Mouse (Mus musculus): ENCODE measurements around the gene Pctp. TPM values are rescaled to one million over a fixed set of nuclear protein-coding genes. Genes with fewer than 3 reads are reported as not detected.

Pctp gene
- polyA plus RNA-seq, 1 experiment from 2014 or later, result 1.4 TPM

- no peak overlapping the region for H3K4me2 ChIP-seq (replicated peaks)
- no peaks in the 10 kb centered on the region for H3K27me3 ChIP-seq
- no peaks in the 10 kb centered on the region for H3K9me3 ChIP-seq
- H3K9ac ChIP-seq (replicated peaks), result no peak overlapping the region
- no peaks in the 10 kb centered on the region for H3K4me1 ChIP-seq
- ATAC-seq (replicated peaks), result no peak
- no peak overlapping the region for H3K27ac ChIP-seq (replicated peaks)
- no peak overlapping the region for H3K4me3 ChIP-seq
- no peaks in the 10 kb centered on the region for H3K36me3 ChIP-seq
- 88% methylated on average over 3 of the region's 3 CpGs for WGBS
Observed at GRCm38 (mm10) chr11:89950691-89951270, 51.9 kb downstream of the Pctp start.

- no peak overlapping the region for H3K4me2 ChIP-seq (replicated peaks)
- no peak overlapping the region for H3K27ac ChIP-seq (replicated peaks)
- H3K9me3 ChIP-seq, result no peaks in the 10 kb centered on the region
- 85% methylated on average over 4 of the region's 4 CpGs for WGBS
- no peak overlapping the region for H3K4me3 ChIP-seq
- H3K36me3 ChIP-seq, result no peaks in the 10 kb centered on the region
- no peak for ATAC-seq (replicated peaks)
- H3K27me3 ChIP-seq, result no peaks in the 10 kb centered on the region
- no peak overlapping the region for H3K9ac ChIP-seq (replicated peaks)
- H3K4me1 ChIP-seq, result no peaks in the 10 kb centered on the region
Observed at GRCm38 (mm10) chr11:89947806-89948205, 54.9 kb downstream of the Pctp start.

GRCm38 (mm10) chr11:89945159-89945558 lies 57.5 kb downstream of the Pctp start:
- 81% methylated on average over 8 of the region's 8 CpGs for WGBS
- no peaks in the 10 kb centered on the region for H3K4me1 ChIP-seq
- H3K36me3 ChIP-seq, result no peaks in the 10 kb centered on the region
- no peak overlapping the region for H3K4me3 ChIP-seq
- H3K9ac ChIP-seq (replicated peaks), result no peak overlapping the region
- H3K4me2 ChIP-seq (replicated peaks), result no peak overlapping the region
- no peak overlapping the region for H3K27ac ChIP-seq (replicated peaks)
- no peaks in the 10 kb centered on the region for H3K27me3 ChIP-seq
- no peak for ATAC-seq (replicated peaks)
- H3K9me3 ChIP-seq, result no peaks in the 10 kb centered on the region

- no peak overlapping the region for H3K4me3 ChIP-seq
- H3K27ac ChIP-seq (replicated peaks), result no peak overlapping the region
- H3K27me3 ChIP-seq, result 0 out of 2 replicates have a peak, but pooled peaks cover 3% of the 10 kb centered on the region
- no peak overlapping the region for H3K4me2 ChIP-seq (replicated peaks)
- 41% methylated on average over 7 of the region's 7 CpGs for WGBS
- H3K4me1 ChIP-seq, result peaks cover 6% of the 10 kb centered on the region
- no peaks in the 10 kb centered on the region for H3K9me3 ChIP-seq
- ATAC-seq (replicated peaks), result no peak
- no peak overlapping the region for H3K9ac ChIP-seq (replicated peaks)
- H3K36me3 ChIP-seq, result no peaks in the 10 kb centered on the region
Observed at GRCm38 (mm10) chr11:89937241-89937640, 65.5 kb downstream of the Pctp start.

Other genes with a start within 250 kb of the Pctp start
- 4.2 and 4.6 TPM in 2 replicates for gene Ankfn1, start 225.2 kb downstream of the Pctp start, polyA plus RNA-seq (2015; fragmentation: Nextera tagmentation; extraction: Ambion mirVana)
- gene Tmem100, start 27.5 kb upstream of the Pctp start, polyA plus RNA-seq (2015; fragmentation: Nextera tagmentation; extraction: Ambion mirVana), result 5.3 and 5.7 TPM in 2 replicates
- gene Gm45716, start 184.8 kb upstream of the Pctp start, polyA plus RNA-seq (2015; fragmentation: Nextera tagmentation; extraction: Ambion mirVana), result 18.2 and 19.4 TPM in 2 replicates
- gene Mmd, start 246.6 kb upstream of the Pctp start, polyA plus RNA-seq (2015; fragmentation: Nextera tagmentation; extraction: Ambion mirVana), result 91.7 and 94.3 TPM in 2 replicates

Measured in forebrain, embryonic 15.5 days (tissue).